Mouse (Mus musculus) inflammation-experienced regulatory T-cells, adult 6 months (primary cell): Measurements from ENCODE around the gene Olfr702. TPM values are rescaled to one million over a fixed set of nuclear protein-coding genes. Genes with fewer than 3 reads are reported as not detected.

Experiments used
- ATAC-seq: one replicate; pipeline ENCODE4 v1.8.0; 2017
- polyA plus RNA-seq, 3 experiments: library from polyadenylated mRNA; unstranded; fragments of 100-300 nt; shearing (Covaris generic); gene quantifications; one replicate each; pipeline ENCODE4 v1.2.1; 2017

The Olfr702 gene
- not detected for polyA plus RNA-seq

DNA sequence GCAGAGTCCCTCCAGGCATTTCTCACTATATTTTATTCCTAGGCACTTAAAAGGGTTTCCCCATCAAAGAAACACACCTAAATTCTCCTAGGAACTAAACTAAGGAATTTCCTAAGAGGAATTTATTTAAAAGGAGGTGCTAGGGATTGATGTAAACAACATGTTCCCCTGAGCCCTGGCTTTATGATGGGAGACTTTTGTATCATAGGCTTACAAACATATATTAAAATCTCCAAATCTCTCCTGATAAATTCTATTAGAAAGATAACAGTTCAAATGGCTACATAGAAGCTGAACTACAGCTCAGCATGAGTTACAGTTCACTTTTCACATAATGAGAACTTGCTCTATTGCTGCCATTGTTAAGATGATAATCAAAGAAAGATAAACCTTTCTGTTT is at the start of gene Olfr702:
Olfr702 (minus strand) TSS at position 101 of the 400 bp plus-strand sequence.
- no peak for ATAC-seq

- no peak for ATAC-seq
Measured at GRCm38 (mm10) chr7:106876791-106877190, 43.1 kb upstream of the Olfr702 start, which contains the start of gene Olfr705. TSS of gene Olfr705 (minus strand) at chr7:106876891.

DNA sequence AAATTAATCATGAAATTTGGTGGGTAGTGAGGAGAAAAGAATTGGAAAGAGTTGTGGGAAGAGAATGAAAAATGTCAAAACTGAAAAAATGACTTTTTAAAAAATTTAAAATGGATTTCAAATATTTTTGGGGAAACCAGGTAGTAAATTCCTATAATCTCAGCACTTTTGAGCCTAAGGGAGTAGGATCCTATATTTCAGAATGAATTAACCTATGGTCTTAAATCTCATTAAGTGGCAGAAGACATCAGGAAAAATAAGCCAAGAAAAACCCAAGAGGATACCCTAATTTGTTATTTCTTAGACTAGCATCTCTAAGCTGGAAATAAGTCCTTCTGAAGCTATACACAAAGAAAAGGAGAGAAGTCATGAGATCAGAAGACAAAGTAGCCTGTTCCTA is 29.2 kb upstream of the Olfr702 start, which contains the start of gene Olfr704:
Olfr704 (plus strand) TSS at position 301 of the 400 bp plus-strand sequence.
- ATAC-seq: no peak

DNA sequence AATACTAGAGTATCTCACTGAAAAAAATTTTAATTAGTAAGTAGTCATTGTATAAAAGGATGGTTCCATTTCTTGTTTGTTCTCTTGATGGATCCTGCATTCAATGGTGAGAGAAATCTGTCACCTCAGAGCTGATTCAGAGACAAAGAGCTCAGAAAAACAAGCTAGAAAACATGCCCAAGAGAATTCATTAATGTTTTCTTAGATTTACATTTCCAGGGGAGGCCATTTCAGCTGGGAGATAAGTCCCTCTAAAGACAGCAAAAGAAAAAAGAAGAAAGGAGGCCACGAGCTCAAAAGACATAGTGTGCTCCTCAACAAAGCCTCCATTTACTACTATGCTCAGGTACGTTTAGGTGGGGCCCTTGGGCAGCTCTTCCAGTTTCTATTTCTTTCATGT is 9.4 kb upstream of the Olfr702 start, which contains the start of gene Olfr703:
Olfr703 (plus strand) TSS at position 301 of the 400 bp plus-strand sequence.
- no peak for ATAC-seq

GRCm38 (mm10) chr7:106818414-106818813 is 15.3 kb downstream of the Olfr702 start:
- no peak for ATAC-seq

GRCm38 (mm10) chr7:106815775-106816174 is 17.9 kb downstream of the Olfr702 start:
- peak; percentile 79 for ATAC-seq

DNA sequence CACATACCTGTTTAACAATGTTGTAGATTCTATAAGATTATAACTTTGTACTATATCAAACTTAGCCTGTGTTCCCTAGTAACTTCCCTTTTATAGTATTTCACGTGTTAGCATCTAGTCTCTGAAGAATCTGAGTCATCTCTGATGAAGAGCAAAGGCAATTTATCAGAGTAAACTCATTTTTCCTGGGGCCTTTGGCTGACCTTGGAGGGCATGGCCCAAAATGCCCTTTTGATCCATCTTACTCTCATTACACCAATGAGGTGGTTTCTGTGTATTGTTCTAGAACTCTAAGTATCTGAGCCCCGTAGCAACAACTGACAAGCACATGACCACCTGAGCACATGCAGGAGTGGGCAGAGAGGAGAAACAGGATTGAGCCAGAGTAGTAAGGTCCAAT is 19.9 kb downstream of the Olfr702 start, which contains the start of gene Olfr701:
Olfr701 (plus strand) TSS at position 301 of the 400 bp plus-strand sequence.
- no peak for ATAC-seq

DNA sequence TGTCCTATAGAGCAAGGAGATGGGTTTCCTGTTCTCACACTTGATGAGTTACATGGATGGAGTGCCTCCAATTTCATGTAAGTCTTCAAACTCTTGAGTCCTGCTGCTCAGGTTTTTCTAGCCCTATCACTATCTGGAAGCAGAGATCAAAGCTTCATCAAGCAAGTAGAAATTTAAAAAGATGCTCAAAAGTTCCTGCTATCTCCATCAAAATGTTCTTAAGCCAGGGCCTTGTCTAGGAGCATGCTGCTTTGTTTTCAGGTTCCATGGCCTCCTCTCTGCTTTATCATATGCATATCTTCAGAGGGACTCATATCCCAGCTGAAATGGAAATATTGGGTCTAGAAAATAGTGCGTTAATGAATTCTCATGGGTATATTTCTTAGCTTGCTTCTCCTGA is 25.0 kb downstream of the Olfr702 start, which contains the start of gene Olfr700:
Olfr700 (minus strand) TSS at position 101 of the 400 bp plus-strand sequence.
- ATAC-seq: no peak

GRCm38 (mm10) chr7:106793098-106793497 is 40.6 kb downstream of the Olfr702 start, which contains the start of gene Olfr699:
TSS of gene Olfr699 (minus strand) at chr7:106793198.
- ATAC-seq: no peak

- no peak for ATAC-seq
Measured at GRCm38 (mm10) chr7:106788330-106788729, 45.4 kb downstream of the Olfr702 start.

Other genes starting within 250 kb of the Olfr702 start
- gene Olfr693, start 153.3 kb downstream of the Olfr702 start, polyA plus RNA-seq: not detected
- not detected for gene Olfr694, start 142.1 kb downstream of the Olfr702 start, polyA plus RNA-seq
- not detected for gene Olfr695, start 117.5 kb downstream of the Olfr702 start, polyA plus RNA-seq
- not detected for gene Olfr697, start 91.5 kb downstream of the Olfr702 start, polyA plus RNA-seq
- not detected for gene Olfr698, start 78.5 kb downstream of the Olfr702 start, polyA plus RNA-seq
- gene Olfr699, start 40.7 kb downstream of the Olfr702 start, polyA plus RNA-seq: under 1 TPM in 1 of 3 experiments, not detected in 2; 0.15 TPM
- not detected for gene Olfr700, start 25.1 kb downstream of the Olfr702 start, polyA plus RNA-seq
- not detected for gene Olfr701, start 19.8 kb downstream of the Olfr702 start, polyA plus RNA-seq
- gene Olfr703, start 9.5 kb upstream of the Olfr702 start, polyA plus RNA-seq: not detected
- not detected for gene Olfr704, start 29.3 kb upstream of the Olfr702 start, polyA plus RNA-seq
- not detected for gene Olfr705, start 43.0 kb upstream of the Olfr702 start, polyA plus RNA-seq
- gene Olfr706, start 54.3 kb upstream of the Olfr702 start, polyA plus RNA-seq: not detected
- gene Olfr707, start 67.3 kb upstream of the Olfr702 start, polyA plus RNA-seq: not detected
- gene Olfr1532-ps1, start 74.1 kb upstream of the Olfr702 start, polyA plus RNA-seq: not detected
- not detected for gene Olfr709-ps1, start 98.3 kb upstream of the Olfr702 start, polyA plus RNA-seq
- gene Olfr710, start 114.4 kb upstream of the Olfr702 start, polyA plus RNA-seq: not detected
- not detected for gene Olfr6, start 130.0 kb upstream of the Olfr702 start, polyA plus RNA-seq
- gene Olfr711, start 141.6 kb upstream of the Olfr702 start, polyA plus RNA-seq: not detected
- gene Olfr2, start 172.2 kb upstream of the Olfr702 start, polyA plus RNA-seq: not detected
- not detected for gene Olfr713, start 197.3 kb upstream of the Olfr702 start, polyA plus RNA-seq
- gene Olfr714, start 237.1 kb upstream of the Olfr702 start, polyA plus RNA-seq: not detected